Mouse (Mus musculus) ES-Bruce4 (cell line): ENCODE measurements at regions not wholly inside any gene's neighbourhood (a gene's known extent, or its start where the extent isn't known, plus 50 kb on each side); places are given as distances from the start of the nearest gene placed in this dataset.

Experiments
- CTCF ChIP-seq: IDR thresholded peaks from one replicate; pipeline ENCODE4 v1.8.1; 2011; ENCODE audit warnings: low read depth, low read length
- EP300 ChIP-seq: IDR thresholded peaks from 2 replicates; pipeline ENCODE4 v1.6.1; 2011; ENCODE audit warnings: low read depth, low read length; ENCODE audit not compliant: insufficient read depth

GRCm38 (mm10) chr11:112865836-112866235 is 83.8 kb downstream of the Sox9 start:
- TF ChIP-seq CTCF (no peak), EP300 (no peak)
